Mouse (Mus musculus): ENCODE measurements around the gene Gm7861. TPM values are rescaled to one million over a fixed set of nuclear protein-coding genes. Genes with fewer than 3 reads are reported as not detected.
"Not testable (repeated sequence)": the region's sequence is repeated elsewhere in the genome, so short reads cannot be mapped to it uniquely, and the experiment has no call there.

Gene Gm7861
- not detected in 2 replicates for total RNA-seq (2015; ENCODE audit: low replicate concordance)
- not detected in 2 replicates for total RNA-seq (2017; ENCODE audit: low replicate concordance)

- not testable (repeated sequence) for ATAC-seq (replicated peaks; ENCODE audit: low FRiP score, poor library complexity, severe bottlenecking)
These were observed at the start of gene Gm7861 for GRCm38 (mm10) chr8:21594408-21594807. Gene Gm7861 (minus strand): TSS chr8:21594508.

GRCm38 (mm10) chr8:21617883-21618282, 23.6 kb upstream of the Gm7861 start, which contains the start of gene Defa26:
Gene Defa26 (plus strand): TSS chr8:21618183.
- ATAC-seq (replicated peaks; ENCODE audit: low FRiP score, poor library complexity, severe bottlenecking), result not testable (repeated sequence)

- ATAC-seq (replicated peaks; ENCODE audit: low FRiP score, poor library complexity, severe bottlenecking), result not testable (repeated sequence)
These were observed 11.6 kb downstream of the Gm7861 start, which contains the start of gene Defa28 for GRCm38 (mm10) chr8:21582706-21583105. Gene Defa28 (plus strand): TSS chr8:21583006.

- ATAC-seq (replicated peaks; ENCODE audit: low FRiP score, poor library complexity, severe bottlenecking), result not testable (repeated sequence)
These were observed 29.2 kb downstream of the Gm7861 start, which contains the start of gene Defa37 for GRCm38 (mm10) chr8:21565086-21565485. Gene Defa37 (plus strand): TSS chr8:21565386.

Other genes starting within 250 kb of the Gm7861 start
- gene Defa2, start 216.0 kb downstream of the Gm7861 start, total RNA-seq (2015; ENCODE audit: low replicate concordance), result not detected in 2 replicates
- not detected in 2 replicates for gene Defa2, start 216.0 kb downstream of the Gm7861 start, total RNA-seq (2017; ENCODE audit: low replicate concordance)
- not detected in 2 replicates for gene Defa33, start 202.7 kb downstream of the Gm7861 start, total RNA-seq (2015; ENCODE audit: low replicate concordance)
- not detected in 2 replicates for gene Defa33, start 202.7 kb downstream of the Gm7861 start, total RNA-seq (2017; ENCODE audit: low replicate concordance)
- not detected in 2 replicates for gene Defa36, start 167.1 kb downstream of the Gm7861 start, total RNA-seq (2015; ENCODE audit: low replicate concordance)
- gene Defa36, start 167.1 kb downstream of the Gm7861 start, total RNA-seq (2017; ENCODE audit: low replicate concordance), result not detected in 2 replicates
- gene Gm7849, start 137.9 kb downstream of the Gm7861 start, total RNA-seq (2015; ENCODE audit: low replicate concordance), result not detected in 2 replicates
- not detected in 2 replicates for gene Gm7849, start 137.9 kb downstream of the Gm7861 start, total RNA-seq (2017; ENCODE audit: low replicate concordance)
- gene Defa20, start 85.2 kb downstream of the Gm7861 start, total RNA-seq (2015; ENCODE audit: low replicate concordance), result not detected in 2 replicates
- gene Defa20, start 85.2 kb downstream of the Gm7861 start, total RNA-seq (2017; ENCODE audit: low replicate concordance), result not detected in 2 replicates
- gene Defa32, start 65.5 kb downstream of the Gm7861 start, total RNA-seq (2015; ENCODE audit: low replicate concordance), result not detected in 2 replicates
- gene Defa32, start 65.5 kb downstream of the Gm7861 start, total RNA-seq (2017; ENCODE audit: low replicate concordance), result not detected in 2 replicates
- gene Defa37, start 29.1 kb downstream of the Gm7861 start, total RNA-seq (2015; ENCODE audit: low replicate concordance), result not detected in 2 replicates
- not detected in 2 replicates for gene Defa37, start 29.1 kb downstream of the Gm7861 start, total RNA-seq (2017; ENCODE audit: low replicate concordance)
- not detected in 2 replicates for gene Defa28, start 11.5 kb downstream of the Gm7861 start, total RNA-seq (2015; ENCODE audit: low replicate concordance)
- not detected in 2 replicates for gene Defa28, start 11.5 kb downstream of the Gm7861 start, total RNA-seq (2017; ENCODE audit: low replicate concordance)
- not detected in 2 replicates for gene Defa26, start 23.7 kb upstream of the Gm7861 start, total RNA-seq (2015; ENCODE audit: low replicate concordance)
- gene Defa26, start 23.7 kb upstream of the Gm7861 start, total RNA-seq (2017; ENCODE audit: low replicate concordance), result not detected in 2 replicates
- not detected in 2 replicates for gene Defa17, start 61.3 kb upstream of the Gm7861 start, total RNA-seq (2015; ENCODE audit: low replicate concordance)
- not detected in 2 replicates for gene Defa17, start 61.3 kb upstream of the Gm7861 start, total RNA-seq (2017; ENCODE audit: low replicate concordance)
- not detected in 2 replicates for gene Defa34, start 71.3 kb upstream of the Gm7861 start, total RNA-seq (2015; ENCODE audit: low replicate concordance)
- not detected in 2 replicates for gene Defa34, start 71.3 kb upstream of the Gm7861 start, total RNA-seq (2017; ENCODE audit: low replicate concordance)
- not detected in 2 replicates for gene AY761184, start 109.1 kb upstream of the Gm7861 start, total RNA-seq (2015; ENCODE audit: low replicate concordance)
- gene AY761184, start 109.1 kb upstream of the Gm7861 start, total RNA-seq (2017; ENCODE audit: low replicate concordance), result not detected in 2 replicates
- gene Defa24, start 140.0 kb upstream of the Gm7861 start, total RNA-seq (2015; ENCODE audit: low replicate concordance), result not detected in 2 replicates
- not detected in 2 replicates for gene Defa24, start 140.0 kb upstream of the Gm7861 start, total RNA-seq (2017; ENCODE audit: low replicate concordance)
- not detected in 2 replicates for gene Defb50, start 229.0 kb upstream of the Gm7861 start, total RNA-seq (2015; ENCODE audit: low replicate concordance)
- gene Defb50, start 229.0 kb upstream of the Gm7861 start, total RNA-seq (2017; ENCODE audit: low replicate concordance), result not detected in 2 replicates
- gene Defb2, start 245.4 kb upstream of the Gm7861 start, total RNA-seq (2015; ENCODE audit: low replicate concordance), result not detected in 2 replicates
- not detected in 2 replicates for gene Defb2, start 245.4 kb upstream of the Gm7861 start, total RNA-seq (2017; ENCODE audit: low replicate concordance)